Mouse (Mus musculus) E14TG2a.4 (cell line): ENCODE measurements at regions not wholly inside any gene's neighbourhood (a gene's known extent, or its start where the extent isn't known, plus 50 kb on each side); places are given as distances from the start of the nearest gene placed in this dataset.

Experiments
- CTCF ChIP-seq: conservative IDR thresholded peaks from 2 replicates; pipeline ENCODE4 v1.5.1; 2014; ENCODE audit warnings: low read length
- NANOG ChIP-seq: IDR thresholded peaks from 2 replicates; pipeline ENCODE4 v1.6.1; 2014; ENCODE audit warnings: borderline replicate concordance, low read length, mixed read lengths

- no peak for TF ChIP-seq CTCF
- TF ChIP-seq NANOG = no peak
Measured at GRCm38 (mm10) chr5:26725953-26726352, 91.0 kb upstream of the Dpp6 start.
